ENCODE assay signal across 9 mouse cellular contexts in genomic region chr9:50554241-50555093, GRCm38 (mm10). TPM values are rescaled to one million over a fixed set of nuclear protein-coding genes. Genes with fewer than 3 reads are reported as not detected.
A peak's percentile ranks its signal among the peaks of the same experiment; 100 is the strongest.
DNase-seq lines count a peak whose midpoint lies in the region; ATAC-seq and TF ChIP-seq lines count a peak whose summit lies in the region.
"Had no signal": no experiment of that assay in that cellular context is flagged by ENCODE, and none has a peak within 500 bp of the region (broad histone marks: within the 10 kb centered on the region; RNA-seq: fewer than 3 reads in every experiment).

Il18 (plus strand) TSS chr9:50554827.

- H3K4me3 ChIP-seq in E14TG2a.4 (replicated peaks; ENCODE audit: low read length), result peak within 1 kb of the TSS; percentile 56
- H3K4me3 ChIP-seq in bone marrow macrophage, adult 2 months (ENCODE audit: insufficient read depth, low read length), result peak within 1 kb of the TSS; percentile 55
- H3K4me3 ChIP-seq in forebrain, embryonic 13.5 days, result peak within 1 kb of the TSS; percentile 22
- H3K4me3 ChIP-seq in hindbrain, embryonic 12.5 days, result peak within 1 kb of the TSS; percentile 16
- H3K4me3 ChIP-seq: liver, embryonic 13.5 days had no signal

- DNase-seq in layer of hippocampus, postnatal 14 days (ENCODE audit: low spot score in 2 of 2), result peak; percentile 61 to 88
- DNase-seq in lung, postnatal 14 days, result peak; percentile 19
- DNase-seq in retina, embryonic 14.5 days (ENCODE audit: low spot score), result peak; percentile 65
- DNase-seq in urinary bladder, adult 2 months (ENCODE audit: low spot score), result no peak
- DNase-seq: liver, embryonic 13.5 days had no signal

- TF ChIP-seq POLR2A in bone marrow macrophage, adult 2 months (IDR thresholded peaks at IDR 0.05; ENCODE audit: borderline replicate concordance, low read depth, low read length), result no peak

- H3K36me3 ChIP-seq in E14TG2a.4 (ENCODE audit: insufficient read depth, low read length), result no peaks in the 10 kb centered on the region
- no peaks in the 10 kb centered on the region for H3K36me3 ChIP-seq in forebrain, embryonic 13.5 days (ENCODE audit: poor library complexity, severe bottlenecking)
- no peaks in the 10 kb centered on the region for H3K36me3 ChIP-seq in hindbrain, embryonic 12.5 days
- H3K36me3 ChIP-seq: liver, embryonic 13.5 days had no signal

- TF ChIP-seq CTCF in E14TG2a.4 (conservative IDR thresholded peaks at IDR 0.05; ENCODE audit: low read length), result no peak
- TF ChIP-seq CTCF in bone marrow macrophage, adult 2 months (IDR thresholded peaks at IDR 0.05; ENCODE audit: low read depth, low read length), result no peak

- H3K27ac ChIP-seq in bone marrow macrophage, adult 2 months (ENCODE audit: insufficient read depth, low read depth, low read length), result peak within 1 kb of the TSS; percentile 92
- peak within 1 kb of the TSS; percentile 86 for H3K27ac ChIP-seq in forebrain, embryonic 13.5 days
- peak within 1 kb of the TSS; percentile 74 for H3K27ac ChIP-seq in hindbrain, embryonic 12.5 days
- H3K27ac ChIP-seq: liver, embryonic 13.5 days had no signal

- WGBS in forebrain, embryonic 13.5 days, result 12% methylated on average over 12 of the region's 12 CpGs
- 22% methylated on average over 12 of the region's 12 CpGs for WGBS in hindbrain, embryonic 12.5 days

- H3K27me3 ChIP-seq in E14TG2a.4 (ENCODE audit: insufficient read depth, low read length), result peaks cover 3% of the 10 kb centered on the region
- no peaks in the 10 kb centered on the region for H3K27me3 ChIP-seq in forebrain, embryonic 13.5 days
- no peaks in the 10 kb centered on the region for H3K27me3 ChIP-seq in hindbrain, embryonic 12.5 days
- H3K27me3 ChIP-seq: liver, embryonic 13.5 days had no signal

- ATAC-seq in forebrain, embryonic 13.5 days, result peak; percentile 95
- ATAC-seq in hindbrain, embryonic 12.5 days (ENCODE audit: low FRiP score), result peak; percentile 86

- H3K4me2 ChIP-seq in forebrain, embryonic 13.5 days, result peak within 1 kb of the TSS; percentile 58
- peak within 1 kb of the TSS; percentile 43 for H3K4me2 ChIP-seq in hindbrain, embryonic 12.5 days (replicated peaks)
- H3K4me2 ChIP-seq: liver, embryonic 13.5 days had no signal

- H3K4me1 ChIP-seq in E14TG2a.4 (replicated peaks; ENCODE audit: low read depth, low read length), result peaks cover 22% of the 10 kb centered on the region
- H3K4me1 ChIP-seq in bone marrow macrophage, adult 2 months (ENCODE audit: control insufficient read depth, insufficient read depth, low read length), result peaks cover 30% of the 10 kb centered on the region
- peaks cover 19% of the 10 kb centered on the region for H3K4me1 ChIP-seq in forebrain, embryonic 13.5 days
- H3K4me1 ChIP-seq in hindbrain, embryonic 12.5 days, result peaks cover 7% of the 10 kb centered on the region; the same call in 1 of the 2 replicates

- H3K9ac ChIP-seq in forebrain, embryonic 13.5 days, result peak within 1 kb of the TSS; percentile 59; the same call in 1 of the 2 replicates
- peak within 1 kb of the TSS; percentile 44; the same call in 1 of the 2 replicates for H3K9ac ChIP-seq in hindbrain, embryonic 12.5 days
- H3K9ac ChIP-seq: liver, embryonic 13.5 days had no signal

- H3K9me3 ChIP-seq in E14TG2a.4 (ENCODE audit: low read length), result no peaks in the 10 kb centered on the region
- H3K9me3 ChIP-seq in forebrain, embryonic 13.5 days (replicated peaks), result no peaks in the 10 kb centered on the region
- H3K9me3 ChIP-seq in hindbrain, embryonic 12.5 days (replicated peaks), result no peaks in the 10 kb centered on the region
- H3K9me3 ChIP-seq: liver, embryonic 13.5 days had no signal

RNA-seq across cellular contexts. Expression of gene Il18, which starts in this region (rescaled TPM):
- 27.7 and 33.7 TPM in 2 replicates for polyA plus RNA-seq in bone marrow macrophage, adult 2 months (2012; ENCODE audit: insufficient read depth, insufficient read length, missing spikeins)
- 16.4 and 17.3 TPM in 2 replicates for polyA plus RNA-seq in forebrain, embryonic 13.5 days (2015; fragmentation: Nextera tagmentation; extraction: Ambion mirVana)
- 9.7 and 10.5 TPM in 2 replicates for polyA plus RNA-seq in hindbrain, embryonic 12.5 days (2016; fragmentation: Nextera tagmentation; extraction: Ambion mirVana)
- total RNA-seq in layer of hippocampus, postnatal 14 days (2021), result 10 to 100 TPM; 27.8 to 32.9 TPM
- polyA plus RNA-seq in urinary bladder, adult 2 months (2012; rRNA removed), result 5.7 and 8.2 TPM in 2 replicates
